Mouse (Mus musculus): ENCODE data around the gene Mrpl43. TPM values are rescaled to one million over a fixed set of nuclear protein-coding genes. Genes with fewer than 3 reads are reported as not detected.
A peak's percentile ranks its signal among the peaks of the same experiment; 100 is the strongest.
"Not testable (repeated sequence)": the region's sequence is repeated elsewhere in the genome, so short reads cannot be mapped to it uniquely, and the experiment has no call there.

Gene Mrpl43
- polyA plus RNA-seq, 1 experiment from 2014 or later: 83.0 TPM

GRCm38 (mm10) chr19:45040214-45040613 is 34.0 kb upstream of the Mrpl43 start:
- H3K4me3 ChIP-seq: no peak overlapping the region
- no peak overlapping the region for H3K27ac ChIP-seq
- DNase-seq (ENCODE audit: low spot score): no peak
- H3K9me3 ChIP-seq: no peaks in the 10 kb centered on the region
- peaks cover 46% of the 10 kb centered on the region for H3K4me1 ChIP-seq (replicated peaks)
- peaks cover 89% of the 10 kb centered on the region for H3K27me3 ChIP-seq (ENCODE audit: insufficient read depth, poor library complexity, severe bottlenecking)
- no peaks in the 10 kb centered on the region for H3K36me3 ChIP-seq
- WGBS: 52% methylated on average over 13 of the region's 13 CpGs

GRCm38 (mm10) chr19:45038198-45038597 is 32.0 kb upstream of the Mrpl43 start:
- H3K27ac ChIP-seq; H3K36me3 ChIP-seq; DNase-seq (ENCODE audit: low spot score); H3K4me3 ChIP-seq; H3K9me3 ChIP-seq: not testable (repeated sequence)
- 92% methylated on average over 7 of the region's 7 CpGs for WGBS
- Histone ChIP-seq H3K4me1 (replicated peaks) (peaks cover 40% of the 10 kb centered on the region), H3K27me3 (ENCODE audit: insufficient read depth, poor library complexity, severe bottlenecking) (peaks cover 69% of the 10 kb centered on the region)

- 29% methylated on average over 16 of the region's 16 CpGs for WGBS
- peaks cover 45% of the 10 kb centered on the region for H3K4me1 ChIP-seq (replicated peaks)
- H3K27me3 ChIP-seq (ENCODE audit: insufficient read depth, poor library complexity, severe bottlenecking): peaks cover 64% of the 10 kb centered on the region
- no peaks in the 10 kb centered on the region for H3K9me3 ChIP-seq
- H3K4me3 ChIP-seq: no peak overlapping the region
- H3K36me3 ChIP-seq: no peaks in the 10 kb centered on the region
- peak overlapping the region; percentile 54; the same call in 1 of the 2 replicates for H3K27ac ChIP-seq
- peak; percentile 70 for DNase-seq (ENCODE audit: low spot score)
Measured at GRCm38 (mm10) chr19:45036867-45037266, 30.6 kb upstream of the Mrpl43 start.

GRCm38 (mm10) chr19:45032570-45033332 is 26.5 kb upstream of the Mrpl43 start:
- Histone ChIP-seq H3K27me3 (ENCODE audit: insufficient read depth, poor library complexity, severe bottlenecking) (peaks cover 27% of the 10 kb centered on the region), H3K27ac (0 out of 2 replicates have a peak overlapping the region, but pooled peaks have one; percentile 5), H3K36me3 (peaks cover 12% of the 10 kb centered on the region), H3K9me3 (no peaks in the 10 kb centered on the region), H3K4me1 (replicated peaks) (peaks cover 63% of the 10 kb centered on the region), H3K4me3 (no peak overlapping the region)
- no peak for DNase-seq (ENCODE audit: low spot score)
- 49% methylated on average over 17 of the region's 17 CpGs for WGBS

GRCm38 (mm10) chr19:45031780-45032179 is 25.5 kb upstream of the Mrpl43 start:
- no peaks in the 10 kb centered on the region for H3K9me3 ChIP-seq
- peaks cover 61% of the 10 kb centered on the region for H3K4me1 ChIP-seq (replicated peaks)
- WGBS: 26% methylated on average over 4 of the region's 4 CpGs
- H3K27ac ChIP-seq: no peak overlapping the region
- peaks cover 23% of the 10 kb centered on the region for H3K27me3 ChIP-seq (ENCODE audit: insufficient read depth, poor library complexity, severe bottlenecking)
- peak; percentile 83 for DNase-seq (ENCODE audit: low spot score)
- H3K4me3 ChIP-seq: no peak overlapping the region
- H3K36me3 ChIP-seq: peaks cover 22% of the 10 kb centered on the region

GRCm38 (mm10) chr19:45030746-45031693 is 24.8 kb upstream of the Mrpl43 start:
- H3K4me3 ChIP-seq: peak overlapping the region; percentile 16; the same call in 1 of the 2 replicates
- peaks cover 61% of the 10 kb centered on the region for H3K4me1 ChIP-seq (replicated peaks)
- H3K9me3 ChIP-seq: no peaks in the 10 kb centered on the region

GRCm38 (mm10) chr19:45030111-45030510 is 23.9 kb upstream of the Mrpl43 start:
- Histone ChIP-seq H3K4me3 (no peak overlapping the region), H3K36me3 (peaks cover 39% of the 10 kb centered on the region), H3K9me3 (no peaks in the 10 kb centered on the region), H3K27ac (peak overlapping the region; percentile 54), H3K27me3 (ENCODE audit: insufficient read depth, poor library complexity, severe bottlenecking) (peaks cover 8% of the 10 kb centered on the region; the same call in 1 of the 2 replicates), H3K4me1 (replicated peaks) (peaks cover 63% of the 10 kb centered on the region)
- DNase-seq (ENCODE audit: low spot score): peak; percentile 72
- WGBS: 34% methylated on average over 8 of the region's 8 CpGs

More at GRCm38 (mm10) chr19:45030746-45031693, 24.8 kb upstream of the Mrpl43 start:
- no peak overlapping the region for H3K27ac ChIP-seq
- H3K36me3 ChIP-seq: peaks cover 30% of the 10 kb centered on the region
- peak; percentile 75 for DNase-seq (ENCODE audit: low spot score)
- H3K27me3 ChIP-seq (ENCODE audit: insufficient read depth, poor library complexity, severe bottlenecking): peaks cover 15% of the 10 kb centered on the region
- WGBS: 43% methylated on average over 20 of the region's 20 CpGs

GRCm38 (mm10) chr19:45029571-45029970 is 23.3 kb upstream of the Mrpl43 start:
- DNase-seq (ENCODE audit: low spot score): no peak
- Histone ChIP-seq H3K4me3 (no peak overlapping the region), H3K27ac (peak overlapping the region; percentile 54), H3K4me1 (replicated peaks) (peaks cover 66% of the 10 kb centered on the region), H3K27me3 (ENCODE audit: insufficient read depth, poor library complexity, severe bottlenecking) (peaks cover 8% of the 10 kb centered on the region; the same call in 1 of the 2 replicates), H3K36me3 (peaks cover 44% of the 10 kb centered on the region), H3K9me3 (no peaks in the 10 kb centered on the region)
- WGBS: 50% methylated on average over 9 of the region's 9 CpGs

- no peak overlapping the region for H3K4me3 ChIP-seq
- peaks cover 8% of the 10 kb centered on the region; the same call in 1 of the 2 replicates for H3K27me3 ChIP-seq (ENCODE audit: insufficient read depth, poor library complexity, severe bottlenecking)
- H3K27ac ChIP-seq: 0 out of 2 replicates have a peak overlapping the region, but pooled peaks have one; percentile 12
- no peak for DNase-seq (ENCODE audit: low spot score)
- H3K36me3 ChIP-seq: peaks cover 52% of the 10 kb centered on the region
- WGBS: 59% methylated on average over 19 of the region's 19 CpGs
- peaks cover 70% of the 10 kb centered on the region for H3K4me1 ChIP-seq (replicated peaks)
- no peaks in the 10 kb centered on the region for H3K9me3 ChIP-seq
Measured at GRCm38 (mm10) chr19:45028746-45029145, 22.5 kb upstream of the Mrpl43 start.

- Histone ChIP-seq H3K27me3 (ENCODE audit: insufficient read depth, poor library complexity, severe bottlenecking) (peaks cover 6% of the 10 kb centered on the region; the same call in 1 of the 2 replicates), H3K27ac (peak overlapping the region; percentile 54), H3K9me3 (no peaks in the 10 kb centered on the region), H3K36me3 (peaks cover 61% of the 10 kb centered on the region), H3K4me3 (no peak overlapping the region), H3K4me1 (replicated peaks) (peaks cover 69% of the 10 kb centered on the region)
- 80% methylated on average over 6 of the region's 6 CpGs for WGBS
- peak; percentile 57 for DNase-seq (ENCODE audit: low spot score)
Measured at GRCm38 (mm10) chr19:45027848-45028247, 21.6 kb upstream of the Mrpl43 start.

- H3K9me3 ChIP-seq: no peaks in the 10 kb centered on the region
- DNase-seq (ENCODE audit: low spot score): no peak
- 90% methylated on average over 6 of the region's 6 CpGs for WGBS
- H3K4me1 ChIP-seq (replicated peaks): peaks cover 67% of the 10 kb centered on the region
- H3K36me3 ChIP-seq: peaks cover 69% of the 10 kb centered on the region
- H3K4me3 ChIP-seq: no peak overlapping the region
- no peaks in the 10 kb centered on the region for H3K27me3 ChIP-seq (ENCODE audit: insufficient read depth, poor library complexity, severe bottlenecking)
- peak overlapping the region; percentile 54 for H3K27ac ChIP-seq
Measured at GRCm38 (mm10) chr19:45026958-45027670, 20.9 kb upstream of the Mrpl43 start.

- H3K4me3 ChIP-seq: no peak overlapping the region
- 92% methylated on average over 37 of the region's 37 CpGs for WGBS
- no peaks in the 10 kb centered on the region for H3K27me3 ChIP-seq (ENCODE audit: insufficient read depth, poor library complexity, severe bottlenecking)
- no peaks in the 10 kb centered on the region for H3K9me3 ChIP-seq
- H3K36me3 ChIP-seq: peaks cover 79% of the 10 kb centered on the region
- no peak for DNase-seq (ENCODE audit: low spot score)
- peaks cover 67% of the 10 kb centered on the region for H3K4me1 ChIP-seq (replicated peaks)
- 0 out of 2 replicates have a peak overlapping the region, but pooled peaks have one; percentile 16 for H3K27ac ChIP-seq
Measured at GRCm38 (mm10) chr19:45025937-45026568, 19.8 kb upstream of the Mrpl43 start.
